Mouse (Mus musculus) frontal cortex, postnatal 36 days (tissue): Measurements from ENCODE around the gene Slf2.

ENCODE experiments used
- DNase-seq, 2 experiments: peaks; one replicate each; pipeline ENCODE4 v3.0.0; 2022; ENCODE audit warnings: low spot score in 2 of 2

The Slf2 gene

GRCm38 (mm10) chr19:44930744-44931453, at the start of gene Slf2:
Gene Slf2 (plus strand): TSS chr19:44931151.
- peak; percentile 99 to 100 for DNase-seq

GRCm38 (mm10) chr19:44882552-44883024, 48.4 kb upstream of the Slf2 start:
- DNase-seq = peak in 1 of 2 experiments; percentile 5

- no peak for DNase-seq
Observed at GRCm38 (mm10) chr19:44884331-44884730, 46.6 kb upstream of the Slf2 start.

- no peak for DNase-seq
Observed at GRCm38 (mm10) chr19:44886475-44886874, 44.5 kb upstream of the Slf2 start.

GRCm38 (mm10) chr19:44887679-44888235, 43.2 kb upstream of the Slf2 start:
- peak; percentile 55 to 65 for DNase-seq

- DNase-seq = no peak
Observed at GRCm38 (mm10) chr19:44889548-44889947, 41.4 kb upstream of the Slf2 start.

GRCm38 (mm10) chr19:44891446-44891845, 39.5 kb upstream of the Slf2 start:
- no peak for DNase-seq

- DNase-seq = peak in 1 of 2 experiments; percentile 4
Observed at GRCm38 (mm10) chr19:44893231-44893871, 37.6 kb upstream of the Slf2 start.

GRCm38 (mm10) chr19:44895245-44895644, 35.7 kb upstream of the Slf2 start:
- DNase-seq = peak; percentile 59 to 60

- no peak for DNase-seq
Observed at GRCm38 (mm10) chr19:44896450-44896849, 34.5 kb upstream of the Slf2 start.

GRCm38 (mm10) chr19:44897521-44897920, 33.4 kb upstream of the Slf2 start:
- no peak for DNase-seq

- no peak for DNase-seq
Observed at GRCm38 (mm10) chr19:44898646-44899045, 32.3 kb upstream of the Slf2 start.

GRCm38 (mm10) chr19:44899104-44899793, 31.7 kb upstream of the Slf2 start:
- no peak for DNase-seq

- DNase-seq = no peak
Observed at GRCm38 (mm10) chr19:44899947-44900773, 30.8 kb upstream of the Slf2 start.

GRCm38 (mm10) chr19:44901047-44901446, 29.9 kb upstream of the Slf2 start:
- no peak for DNase-seq

GRCm38 (mm10) chr19:44902324-44902723, 28.6 kb upstream of the Slf2 start:
- no peak for DNase-seq

- no peak for DNase-seq
Observed at GRCm38 (mm10) chr19:44903343-44904000, 27.5 kb upstream of the Slf2 start.

GRCm38 (mm10) chr19:44904141-44904720, 26.7 kb upstream of the Slf2 start:
- DNase-seq = no peak

GRCm38 (mm10) chr19:44905316-44905715, 25.6 kb upstream of the Slf2 start:
- no peak for DNase-seq
